Mouse (Mus musculus): Measurements from ENCODE around the gene Serinc3. TPM values are rescaled to one million over a fixed set of nuclear protein-coding genes. Genes with fewer than 3 reads are reported as not detected.
"Not testable (repeated sequence)": the region's sequence is repeated elsewhere in the genome, so short reads cannot be mapped to it uniquely, and the experiment has no call there.

Serinc3 gene
- polyA plus RNA-seq, 1 experiment = 93.9 TPM

- TF ChIP-seq POLR2A (IDR thresholded peaks at IDR 0.05; ENCODE audit: borderline replicate concordance, extremely low read depth, insufficient read depth, insufficient read length, poor library complexity, severe bottlenecking) (no peak), CTCF (IDR thresholded peaks at IDR 0.05; ENCODE audit: borderline replicate concordance, extremely low read depth, insufficient read depth, insufficient read length) (no peak)
These were observed 2.0 kb downstream of the Serinc3 start for GRCm38 (mm10) chr2:163642685-163643575.

GRCm38 (mm10) chr2:163641681-163642080, 3.2 kb downstream of the Serinc3 start:
- peak; percentile 22 for DNase-seq (ENCODE audit: low read depth)
- TF ChIP-seq CTCF (IDR thresholded peaks at IDR 0.05; ENCODE audit: borderline replicate concordance, extremely low read depth, insufficient read depth, insufficient read length) (no peak), POLR2A (IDR thresholded peaks at IDR 0.05; ENCODE audit: borderline replicate concordance, extremely low read depth, insufficient read depth, insufficient read length, poor library complexity, severe bottlenecking) (no peak)

More at GRCm38 (mm10) chr2:163642685-163643575, 2.0 kb downstream of the Serinc3 start:
- no peak for DNase-seq (ENCODE audit: low read depth)

- DNase-seq (ENCODE audit: low read depth) = no peak
- TF ChIP-seq CTCF (IDR thresholded peaks at IDR 0.05; ENCODE audit: borderline replicate concordance, extremely low read depth, insufficient read depth, insufficient read length) (no peak), POLR2A (IDR thresholded peaks at IDR 0.05; ENCODE audit: borderline replicate concordance, extremely low read depth, insufficient read depth, insufficient read length, poor library complexity, severe bottlenecking) (no peak)
These were observed 4.4 kb downstream of the Serinc3 start for GRCm38 (mm10) chr2:163640493-163640892.

- TF ChIP-seq CTCF (IDR thresholded peaks at IDR 0.05; ENCODE audit: borderline replicate concordance, extremely low read depth, insufficient read depth, insufficient read length) (no peak), POLR2A (IDR thresholded peaks at IDR 0.05; ENCODE audit: borderline replicate concordance, extremely low read depth, insufficient read depth, insufficient read length, poor library complexity, severe bottlenecking) (no peak)
- DNase-seq (ENCODE audit: low read depth) = no peak
These were observed 7.2 kb downstream of the Serinc3 start for GRCm38 (mm10) chr2:163637655-163638266.

GRCm38 (mm10) chr2:163636057-163636456, 8.9 kb downstream of the Serinc3 start:
- no peak for DNase-seq (ENCODE audit: low read depth)
- no peak for TF ChIP-seq POLR2A (IDR thresholded peaks at IDR 0.05; ENCODE audit: borderline replicate concordance, extremely low read depth, insufficient read depth, insufficient read length, poor library complexity, severe bottlenecking)
- no peak for TF ChIP-seq CTCF (IDR thresholded peaks at IDR 0.05; ENCODE audit: borderline replicate concordance, extremely low read depth, insufficient read depth, insufficient read length)

- DNase-seq (ENCODE audit: low read depth) = no peak
- no peak for TF ChIP-seq CTCF (IDR thresholded peaks at IDR 0.05; ENCODE audit: borderline replicate concordance, extremely low read depth, insufficient read depth, insufficient read length)
- no peak for TF ChIP-seq POLR2A (IDR thresholded peaks at IDR 0.05; ENCODE audit: borderline replicate concordance, extremely low read depth, insufficient read depth, insufficient read length, poor library complexity, severe bottlenecking)
These were observed 10.7 kb downstream of the Serinc3 start for GRCm38 (mm10) chr2:163634211-163634610.

GRCm38 (mm10) chr2:163631715-163632114, 13.2 kb downstream of the Serinc3 start:
- no peak for DNase-seq (ENCODE audit: low read depth)
- TF ChIP-seq POLR2A (IDR thresholded peaks at IDR 0.05; ENCODE audit: borderline replicate concordance, extremely low read depth, insufficient read depth, insufficient read length, poor library complexity, severe bottlenecking) = no peak
- TF ChIP-seq CTCF (IDR thresholded peaks at IDR 0.05; ENCODE audit: borderline replicate concordance, extremely low read depth, insufficient read depth, insufficient read length) = no peak

GRCm38 (mm10) chr2:163631223-163631622, 13.7 kb downstream of the Serinc3 start:
- TF ChIP-seq CTCF (IDR thresholded peaks at IDR 0.05; ENCODE audit: borderline replicate concordance, extremely low read depth, insufficient read depth, insufficient read length) (no peak), POLR2A (IDR thresholded peaks at IDR 0.05; ENCODE audit: borderline replicate concordance, extremely low read depth, insufficient read depth, insufficient read length, poor library complexity, severe bottlenecking) (no peak)
- DNase-seq (ENCODE audit: low read depth) = no peak

- not testable (repeated sequence) for DNase-seq (ENCODE audit: low read depth)
These were observed 23.5 kb downstream of the Serinc3 start for GRCm38 (mm10) chr2:163621401-163621800.

- DNase-seq (ENCODE audit: low read depth) = no peak
- TF ChIP-seq POLR2A (IDR thresholded peaks at IDR 0.05; ENCODE audit: borderline replicate concordance, extremely low read depth, insufficient read depth, insufficient read length, poor library complexity, severe bottlenecking) (no peak), CTCF (IDR thresholded peaks at IDR 0.05; ENCODE audit: borderline replicate concordance, extremely low read depth, insufficient read depth, insufficient read length) (no peak)
These were observed 24.5 kb downstream of the Serinc3 start for GRCm38 (mm10) chr2:163620451-163620850.

- no peak for DNase-seq (ENCODE audit: low read depth)
These were observed 27.1 kb downstream of the Serinc3 start for GRCm38 (mm10) chr2:163617874-163618273.

More at GRCm38 (mm10) chr2:163617874-163618273, 27.1 kb downstream of the Serinc3 start:
- TF ChIP-seq CTCF (IDR thresholded peaks at IDR 0.05; ENCODE audit: borderline replicate concordance, extremely low read depth, insufficient read depth, insufficient read length) = no peak
- no peak for TF ChIP-seq POLR2A (IDR thresholded peaks at IDR 0.05; ENCODE audit: borderline replicate concordance, extremely low read depth, insufficient read depth, insufficient read length, poor library complexity, severe bottlenecking)

All from brain, embryonic 14.5 days (tissue).